Mouse (Mus musculus) lung, embryonic 14.5 days (tissue): ENCODE results near the gene Scd2. TPM values are rescaled to one million over a fixed set of nuclear protein-coding genes. Genes with fewer than 3 reads are reported as not detected.
"Not testable (repeated sequence)": the region's sequence is repeated elsewhere in the genome, so short reads cannot be mapped to it uniquely, and the experiment has no call there.

ENCODE experiments used
- ATAC-seq: fragments of 200-750 bp; cut with Nextera tagmentation; 2 replicates; pipeline ENCODE4 v1.8.0; 2017; ENCODE audit warnings: mild to moderate bottlenecking, moderate TSS enrichment, moderate library complexity; ENCODE audit not compliant: insufficient read depth
- DNase-seq: peaks from one replicate; pipeline ENCODE4 v3.0.0-alpha.2; 2015
- H3K27ac ChIP-seq: fragments of 300-500 bp; sonication (generic); 2 replicates; pipeline ENCODE4 v1.5.1; 2014; ENCODE audit warnings: low read depth, mild to moderate bottlenecking, moderate library complexity
- H3K27me3 ChIP-seq: fragments of 300-500 bp; sonication (generic); 2 replicates; pipeline ENCODE4 v1.6.1; 2014; ENCODE audit warnings: low read length, control low read depth; ENCODE audit not compliant: insufficient read depth
- H3K36me3 ChIP-seq: fragments of 300-500 bp; sonication (generic); 2 replicates; pipeline ENCODE4 v1.6.1; 2014; ENCODE audit warnings: control low read depth; ENCODE audit not compliant: insufficient read depth
- H3K4me1 ChIP-seq: fragments of 300-500 bp; sonication (generic); 2 replicates; pipeline ENCODE4 v1.6.1; 2014; ENCODE audit warnings: antibody characterized with exemption, control low read depth; ENCODE audit not compliant: insufficient read depth
- H3K4me2 ChIP-seq: fragments of 300-500 bp; sonication (generic); 2 replicates; pipeline ENCODE4 v1.6.1; 2014; ENCODE audit warnings: mild to moderate bottlenecking
- H3K4me3 ChIP-seq: fragments of 300-500 bp; sonication (generic); 2 replicates; pipeline ENCODE4 v1.5.1; 2014; ENCODE audit warnings: low read depth, low read length
- H3K9ac ChIP-seq: fragments of 300-500 bp; sonication (generic); 2 replicates; pipeline ENCODE4 v1.6.1; 2014
- H3K9me3 ChIP-seq: fragments of 300-500 bp; sonication (generic); 2 replicates; pipeline ENCODE4 v1.6.1; 2016; ENCODE audit warnings: low read depth, low read length, control low read depth
- CTCF ChIP-seq: IDR thresholded peaks from 2 replicates; pipeline ENCODE4 v1.5.1; 2016; ENCODE audit warnings: antibody characterized with exemption, low read depth
- WGBS: fragments of 180-500 bp; shearing (Covaris S2); extraction: QIAGEN DNeasy Blood & Tissue Kit; methylation state at CpG from one replicate; pipeline ENCODE4 v1.1.7; 2014; 5-methylcytosine and 5-hydroxymethylcytosine counted together
- polyA plus RNA-seq: library from polyadenylated mRNA; unstranded; fragments of >200 nt; fragmentation: Nextera tagmentation; extraction: Ambion mirVana; gene quantifications from 2 replicates; pipeline ENCODE4 v1.2.1, GENCODE M21; 2014

Gene Scd2
- polyA plus RNA-seq, 1 experiment from 2014 or later: 248 TPM

DNA sequence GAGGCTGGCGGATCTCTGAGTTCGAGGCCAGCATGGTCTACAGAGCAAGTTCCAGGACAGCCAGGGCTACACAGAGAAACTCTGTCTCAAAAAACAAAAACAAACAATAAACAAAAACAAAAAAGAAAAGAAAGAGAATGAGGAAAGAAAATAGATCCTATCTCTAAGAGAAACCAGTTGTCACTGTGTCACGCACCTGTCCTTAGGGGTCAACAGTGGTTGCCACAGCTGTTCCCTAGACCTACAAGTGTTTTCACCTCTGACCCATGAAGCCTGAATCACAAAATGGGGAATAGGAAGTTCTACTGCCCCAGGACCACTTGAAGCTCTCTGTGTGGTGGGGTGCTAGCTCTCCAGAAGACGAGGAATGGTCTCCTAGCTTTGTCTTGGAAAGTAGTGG lies 19.0 kb upstream of the Scd2 start:
- Histone ChIP-seq H3K27me3 (no peaks in the 10 kb centered on the region), H3K27ac (no peak overlapping the region), H3K4me3 (no peak overlapping the region), H3K9ac (no peak overlapping the region), H3K4me2 (no peak overlapping the region), H3K9me3 (no peaks in the 10 kb centered on the region), H3K36me3 (no peaks in the 10 kb centered on the region), H3K4me1 (no peaks in the 10 kb centered on the region)
- WGBS: 93% methylated on average over 4 of the region's 4 CpGs
- no peak for ATAC-seq
- no peak for TF ChIP-seq CTCF
- DNase-seq: no peak

DNA sequence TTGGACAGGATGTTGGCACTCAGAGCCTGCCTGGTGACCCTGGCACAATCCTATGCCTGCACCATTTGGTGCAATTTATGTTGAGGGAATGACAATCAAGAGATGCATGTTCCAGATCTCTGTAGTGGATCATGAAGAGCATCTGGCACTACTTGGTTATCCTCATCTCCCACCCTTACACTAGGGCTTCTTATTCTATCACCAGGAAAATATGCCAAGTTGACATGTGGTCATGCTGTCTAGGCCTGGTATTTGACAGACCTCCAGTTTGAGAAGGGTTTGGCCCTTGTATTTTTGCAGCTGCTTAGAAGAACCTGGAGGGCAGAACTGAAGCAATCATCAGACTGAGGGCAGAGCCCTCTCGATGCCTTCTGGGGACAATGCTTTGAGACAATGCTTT lies 18.1 kb upstream of the Scd2 start:
- H3K9ac ChIP-seq: no peak overlapping the region
- no peak overlapping the region for H3K4me3 ChIP-seq
- ATAC-seq: no peak
- no peak for TF ChIP-seq CTCF
- no peak for DNase-seq
- no peak overlapping the region for H3K27ac ChIP-seq
- no peaks in the 10 kb centered on the region for H3K4me1 ChIP-seq
- no peaks in the 10 kb centered on the region for H3K27me3 ChIP-seq
- WGBS: 83% methylated on average over 1 of the region's 1 CpGs
- H3K36me3 ChIP-seq: no peaks in the 10 kb centered on the region
- no peak overlapping the region for H3K4me2 ChIP-seq
- H3K9me3 ChIP-seq: no peaks in the 10 kb centered on the region

DNA sequence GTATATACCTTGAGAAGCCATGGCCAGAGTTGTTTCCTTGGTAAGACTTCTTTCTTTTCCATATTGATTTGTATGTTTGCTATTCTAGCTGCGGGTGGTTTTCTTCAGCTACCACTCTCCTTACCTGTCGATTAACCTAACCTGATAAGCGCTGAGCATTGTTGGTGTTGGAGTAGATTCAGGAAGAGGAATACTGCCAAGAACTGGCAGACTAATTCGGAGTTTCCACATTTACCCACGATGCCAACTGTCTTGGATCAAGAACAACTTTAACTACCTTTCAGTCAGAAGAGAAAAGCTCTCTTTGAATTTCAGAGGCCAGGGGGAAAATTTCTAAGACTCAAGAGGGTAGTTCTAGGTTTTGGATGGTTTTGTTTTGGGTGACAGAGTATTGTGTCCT lies 16.6 kb upstream of the Scd2 start:
- DNase-seq (no peak), ATAC-seq (no peak)
- Histone ChIP-seq H3K4me2 (no peak overlapping the region), H3K4me3 (no peak overlapping the region), H3K9me3 (no peaks in the 10 kb centered on the region), H3K27ac (no peak overlapping the region), H3K9ac (no peak overlapping the region), H3K36me3 (no peaks in the 10 kb centered on the region), H3K4me1 (peaks cover 9% of the 10 kb centered on the region), H3K27me3 (no peaks in the 10 kb centered on the region)
- TF ChIP-seq CTCF: no peak
- WGBS: 76% methylated on average over 5 of the region's 5 CpGs

DNA sequence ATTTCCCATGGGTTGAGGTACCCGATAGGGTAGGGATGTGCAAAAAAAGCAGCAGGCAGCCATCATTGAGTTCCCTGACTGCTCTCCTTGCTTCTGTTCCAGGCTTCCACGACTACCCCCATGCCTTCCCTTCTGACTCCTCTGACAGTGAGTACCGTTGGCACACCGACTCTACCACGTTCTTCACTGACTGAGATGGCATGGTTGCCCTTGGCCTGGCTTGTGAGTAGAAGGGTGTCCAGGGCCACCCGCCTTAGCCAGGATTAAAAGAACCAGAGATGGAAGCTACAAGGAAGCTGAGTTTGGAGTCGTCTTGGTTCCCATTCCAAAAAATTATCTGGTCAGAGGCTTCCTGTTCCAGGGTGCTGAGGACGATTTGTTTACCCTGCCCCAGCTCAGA lies 15.5 kb upstream of the Scd2 start:
- WGBS: 70% methylated on average over 8 of the region's 8 CpGs
- no peak for TF ChIP-seq CTCF
- Histone ChIP-seq H3K4me2 (no peak overlapping the region), H3K9ac (no peak overlapping the region), H3K4me3 (no peak overlapping the region), H3K27ac (no peak overlapping the region), H3K4me1 (peaks cover 17% of the 10 kb centered on the region), H3K27me3 (no peaks in the 10 kb centered on the region), H3K9me3 (no peaks in the 10 kb centered on the region), H3K36me3 (no peaks in the 10 kb centered on the region)
- DNase-seq (no peak), ATAC-seq (no peak)

DNA sequence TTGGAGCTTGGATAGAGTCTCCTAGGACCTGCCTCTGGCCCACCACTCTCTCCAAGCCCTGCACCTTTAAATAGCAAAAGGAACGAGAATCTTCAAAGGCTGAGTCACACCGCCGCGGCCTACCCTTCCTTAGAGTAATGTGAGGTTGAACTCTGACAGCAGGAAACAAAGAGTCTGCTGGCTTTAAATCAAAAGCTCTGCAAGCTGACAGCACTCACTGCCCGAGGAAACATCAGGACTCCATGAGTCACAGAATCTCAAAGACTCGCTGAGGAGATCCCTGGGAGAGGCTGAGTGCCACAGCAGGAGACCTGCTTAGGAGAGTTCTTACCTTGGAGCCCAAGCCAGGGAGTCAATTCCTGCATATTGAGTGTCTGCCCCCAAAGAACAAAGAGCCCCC lies 12.7 kb upstream of the Scd2 start:
- Histone ChIP-seq H3K27ac (peak overlapping the region; percentile 68), H3K4me2 (no peak overlapping the region), H3K9me3 (no peaks in the 10 kb centered on the region), H3K36me3 (no peaks in the 10 kb centered on the region), H3K4me1 (peaks cover 30% of the 10 kb centered on the region), H3K4me3 (no peak overlapping the region), H3K27me3 (no peaks in the 10 kb centered on the region), H3K9ac (no peak overlapping the region)
- peak; percentile 74 for DNase-seq
- no peak for ATAC-seq
- 4% methylated on average over 6 of the region's 6 CpGs for WGBS
- TF ChIP-seq CTCF: no peak

DNA sequence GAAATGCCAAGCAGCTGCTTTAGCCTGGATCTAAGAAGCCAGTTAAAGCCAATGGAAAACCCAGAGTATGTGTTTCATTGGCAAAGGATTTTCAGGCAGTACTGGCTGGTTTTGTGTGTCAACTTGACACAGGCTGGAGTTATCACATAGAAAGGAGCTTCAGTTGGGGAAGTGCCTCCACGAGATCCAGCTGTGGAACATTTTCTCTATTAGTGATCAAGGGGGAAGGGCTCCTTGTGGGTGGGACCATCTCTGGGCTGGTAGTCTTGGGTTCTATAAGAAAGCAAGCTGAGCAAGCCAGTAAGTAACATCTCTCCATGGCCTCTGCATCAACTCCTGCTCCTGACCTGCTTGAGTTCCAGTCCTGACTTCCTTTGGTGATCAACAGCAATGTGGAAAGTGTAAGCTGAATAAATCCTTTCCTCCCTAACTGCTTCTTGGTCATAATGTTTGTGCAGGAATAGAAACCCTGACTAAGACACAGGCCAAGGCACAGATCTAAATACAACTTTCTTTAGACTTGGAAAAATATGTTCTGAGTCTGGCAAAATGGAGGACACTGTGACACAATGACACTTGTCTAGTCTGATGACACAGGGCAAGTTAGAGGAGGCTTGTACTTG lies 11.5 kb upstream of the Scd2 start:
- Histone ChIP-seq H3K4me1 (peaks cover 35% of the 10 kb centered on the region), H3K27ac (peak overlapping the region; percentile 84)
- 32% methylated on average over 1 of the region's 1 CpGs for WGBS
- not testable (repeated sequence) for H3K4me2 ChIP-seq, H3K9ac ChIP-seq, ATAC-seq, H3K4me3 ChIP-seq, H3K36me3 ChIP-seq, H3K9me3 ChIP-seq, H3K27me3 ChIP-seq
- peak; percentile 7 for DNase-seq

DNA sequence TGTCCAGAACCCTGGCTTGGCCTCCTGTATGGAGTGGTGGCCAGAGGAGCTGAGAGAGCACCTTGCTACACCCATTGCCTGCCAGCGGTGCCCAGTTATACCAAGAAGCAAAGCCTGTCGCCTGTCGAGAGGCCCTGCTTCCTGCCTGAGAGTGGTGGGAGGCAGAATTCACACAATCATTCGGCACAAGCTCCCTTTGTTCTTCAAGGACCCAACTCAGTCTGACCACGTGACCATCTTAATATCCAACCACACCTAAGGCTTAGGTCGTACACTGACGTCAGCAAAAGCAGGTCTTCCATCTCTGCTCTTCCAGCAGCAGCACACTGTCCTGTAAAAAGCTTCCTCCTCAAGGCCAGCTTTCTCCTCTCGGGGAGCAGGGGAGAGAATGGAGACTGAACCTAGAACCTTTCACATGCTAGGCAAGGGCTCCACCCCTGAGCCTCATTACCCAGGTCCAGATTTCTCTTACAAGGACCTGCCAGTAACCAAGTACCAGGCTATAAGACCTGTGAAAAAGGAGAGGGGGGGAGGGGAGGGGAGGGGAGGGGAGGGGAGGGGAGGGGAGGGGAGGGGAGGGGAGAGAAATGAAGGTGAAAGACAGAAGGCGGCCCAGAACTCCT lies 10.8 kb upstream of the Scd2 start:
- Histone ChIP-seq H3K36me3 (no peaks in the 10 kb centered on the region), H3K4me1 (peaks cover 41% of the 10 kb centered on the region), H3K27me3 (no peaks in the 10 kb centered on the region), H3K4me3 (no peak overlapping the region), H3K9me3 (no peaks in the 10 kb centered on the region), H3K27ac (peak overlapping the region; percentile 84), H3K9ac (no peak overlapping the region), H3K4me2 (peak overlapping the region; percentile 94; the same call in 1 of the 2 replicates)
- 29% methylated on average over 9 of the region's 9 CpGs for WGBS
- DNase-seq: peak; percentile 75
- TF ChIP-seq CTCF: no peak
- no peak for ATAC-seq
